Mouse (Mus musculus) kidney, embryonic 15.5 days (tissue): ENCODE measurements around the gene Cip2a. TPM values are rescaled to one million over a fixed set of nuclear protein-coding genes. Genes with fewer than 3 reads are reported as not detected.

Source experiments
- ATAC-seq: fragments of 200-750 bp; cut with Nextera tagmentation; replicated peaks from 2 replicates; pipeline ENCODE4 v1.8.0; 2017; ENCODE audit warnings: moderate TSS enrichment; ENCODE audit not compliant: low FRiP score
- H3K27ac ChIP-seq: fragments of 300-500 bp; sonication (generic); 2 replicates; pipeline ENCODE4 v1.5.1; 2015; ENCODE audit warnings: mild to moderate bottlenecking, inconsistent platforms
- H3K27me3 ChIP-seq: fragments of 300-500 bp; sonication (generic); 2 replicates; pipeline ENCODE4 v1.6.1; 2015; ENCODE audit warnings: inconsistent platforms
- H3K36me3 ChIP-seq: fragments of 300-500 bp; sonication (generic); 2 replicates; pipeline ENCODE4 v1.6.1; 2015; ENCODE audit warnings: inconsistent platforms
- H3K4me1 ChIP-seq: fragments of 300-500 bp; sonication (generic); 2 replicates; pipeline ENCODE4 v1.6.1; 2015; ENCODE audit warnings: inconsistent platforms
- H3K4me2 ChIP-seq: fragments of 300-500 bp; sonication (generic); 2 replicates; pipeline ENCODE4 v1.6.1; 2015; ENCODE audit warnings: moderate library complexity, mild to moderate bottlenecking, inconsistent platforms
- H3K4me3 ChIP-seq: fragments of 300-500 bp; sonication (generic); replicated peaks from 2 replicates; pipeline ENCODE4 v1.5.1; 2015; ENCODE audit warnings: mild to moderate bottlenecking, inconsistent platforms
- H3K9ac ChIP-seq: fragments of 300-500 bp; sonication (generic); 2 replicates; pipeline ENCODE4 v1.6.1; 2015; ENCODE audit warnings: mild to moderate bottlenecking, inconsistent platforms
- H3K9me3 ChIP-seq: fragments of 300-500 bp; sonication (generic); replicated peaks from 2 replicates; pipeline ENCODE4 v1.6.1; 2016; ENCODE audit warnings: inconsistent platforms
- WGBS: fragments of 180-500 bp; shearing (Covaris S2); methylation state at CpG from one replicate; pipeline ENCODE4 v1.1.7; 2015; ENCODE audit warnings: mixed read lengths; 5-methylcytosine and 5-hydroxymethylcytosine counted together
- polyA plus RNA-seq: library from polyadenylated mRNA; unstranded; fragments of >200 nt; fragmentation: Nextera tagmentation; extraction: Ambion mirVana; gene quantifications from 2 replicates; pipeline ENCODE4 v1.2.1, GENCODE M21; 2015

Cip2a gene
- 25.2 and 29.0 TPM in 2 replicates for polyA plus RNA-seq

GRCm38 (mm10) chr16:48993559-48994342 is at the start of gene Cip2a, which contains the start of gene Dzip3:
Gene Cip2a (plus strand): TSS chr16:48994185.
Gene Dzip3 (minus strand): TSS chr16:48994165.
- Histone ChIP-seq H3K36me3 (peaks cover 9% of the 10 kb centered on the region; the same call in 1 of the 2 replicates), H3K4me3 (peak within 1 kb of the TSS; percentile 79), H3K27ac (peak within 1 kb of the TSS; percentile 93), H3K27me3 (no peaks in the 10 kb centered on the region), H3K4me2 (peak within 1 kb of the TSS; percentile 75), H3K4me1 (peaks cover 19% of the 10 kb centered on the region), H3K9ac (peak within 1 kb of the TSS; percentile 95), H3K9me3 (no peaks in the 10 kb centered on the region)
- peak; percentile 99 for ATAC-seq
- under 1% methylated on average over 74 of the region's 74 CpGs for WGBS

GRCm38 (mm10) chr16:48972996-48973395 is 21.0 kb upstream of the Cip2a start:
- no peak for ATAC-seq
- H3K4me1 ChIP-seq = no peaks in the 10 kb centered on the region
- peaks cover 25% of the 10 kb centered on the region for H3K36me3 ChIP-seq
- H3K9me3 ChIP-seq = no peaks in the 10 kb centered on the region
- H3K4me3 ChIP-seq = no peak overlapping the region
- no peak overlapping the region for H3K4me2 ChIP-seq
- H3K9ac ChIP-seq = no peak overlapping the region
- no peaks in the 10 kb centered on the region for H3K27me3 ChIP-seq
- H3K27ac ChIP-seq = no peak overlapping the region
- 98% methylated on average over 2 of the region's 2 CpGs for WGBS

- no peaks in the 10 kb centered on the region for H3K4me1 ChIP-seq
- H3K27ac ChIP-seq = no peak overlapping the region
- peaks cover 31% of the 10 kb centered on the region for H3K36me3 ChIP-seq
- no peak overlapping the region for H3K4me3 ChIP-seq
- no peaks in the 10 kb centered on the region for H3K9me3 ChIP-seq
- WGBS = 98% methylated on average over 1 of the region's 1 CpGs
- ATAC-seq = no peak
- no peak overlapping the region for H3K9ac ChIP-seq
- H3K4me2 ChIP-seq = no peak overlapping the region
- H3K27me3 ChIP-seq = no peaks in the 10 kb centered on the region
Measured at GRCm38 (mm10) chr16:48973548-48973947, 20.4 kb upstream of the Cip2a start.

GRCm38 (mm10) chr16:48979965-48980364 is 14.0 kb upstream of the Cip2a start:
- Histone ChIP-seq H3K4me3 (no peak overlapping the region), H3K36me3 (peaks cover 31% of the 10 kb centered on the region), H3K27me3 (no peaks in the 10 kb centered on the region), H3K4me1 (no peaks in the 10 kb centered on the region), H3K9ac (no peak overlapping the region), H3K4me2 (no peak overlapping the region), H3K27ac (no peak overlapping the region), H3K9me3 (no peaks in the 10 kb centered on the region)
- no peak for ATAC-seq

- H3K27me3 ChIP-seq = no peaks in the 10 kb centered on the region
- no peaks in the 10 kb centered on the region for H3K4me1 ChIP-seq
- H3K4me3 ChIP-seq = no peak overlapping the region
- no peaks in the 10 kb centered on the region for H3K9me3 ChIP-seq
- H3K9ac ChIP-seq = no peak overlapping the region
- WGBS = 56% methylated on average over 5 of the region's 5 CpGs
- no peak overlapping the region for H3K27ac ChIP-seq
- H3K4me2 ChIP-seq = no peak overlapping the region
- ATAC-seq = no peak
- H3K36me3 ChIP-seq = peaks cover 16% of the 10 kb centered on the region
Measured at GRCm38 (mm10) chr16:48985034-48985627, 8.9 kb upstream of the Cip2a start.

GRCm38 (mm10) chr16:48989700-48990099 is 4.3 kb upstream of the Cip2a start:
- Histone ChIP-seq H3K9ac (no peak overlapping the region), H3K27ac (no peak overlapping the region), H3K4me3 (no peak overlapping the region), H3K4me1 (peaks cover 8% of the 10 kb centered on the region), H3K36me3 (peaks cover 4% of the 10 kb centered on the region; the same call in 1 of the 2 replicates), H3K9me3 (no peaks in the 10 kb centered on the region), H3K4me2 (no peak overlapping the region), H3K27me3 (no peaks in the 10 kb centered on the region)
- no peak for ATAC-seq

- WGBS = 32% methylated on average over 10 of the region's 10 CpGs
- Histone ChIP-seq H3K27ac (0 out of 2 replicates have a peak overlapping the region, but pooled peaks have one; percentile 93), H3K4me2 (peak overlapping the region; percentile 57), H3K4me1 (peaks cover 19% of the 10 kb centered on the region), H3K36me3 (peaks cover 4% of the 10 kb centered on the region; the same call in 1 of the 2 replicates), H3K4me3 (peak overlapping the region; percentile 79), H3K9me3 (no peaks in the 10 kb centered on the region), H3K9ac (peak overlapping the region; percentile 95), H3K27me3 (no peaks in the 10 kb centered on the region)
- no peak for ATAC-seq
Measured at GRCm38 (mm10) chr16:48992437-48993230, 1.4 kb upstream of the Cip2a start.

- Histone ChIP-seq H3K36me3 (peaks cover 4% of the 10 kb centered on the region; the same call in 1 of the 2 replicates), H3K27me3 (no peaks in the 10 kb centered on the region), H3K4me3 (peak overlapping the region; percentile 79), H3K9ac (peak overlapping the region; percentile 95), H3K4me1 (peaks cover 19% of the 10 kb centered on the region), H3K27ac (peak overlapping the region; percentile 93), H3K9me3 (no peaks in the 10 kb centered on the region), H3K4me2 (peak overlapping the region; percentile 57)
- ATAC-seq = no peak
- 4% methylated on average over 9 of the region's 9 CpGs for WGBS
Measured at GRCm38 (mm10) chr16:48993231-48993558, 790 bp upstream of the Cip2a start.

- Histone ChIP-seq H3K4me2 (peak overlapping the region; percentile 75), H3K27me3 (no peaks in the 10 kb centered on the region), H3K27ac (peak overlapping the region; percentile 64), H3K4me1 (peaks cover 19% of the 10 kb centered on the region), H3K9ac (peak overlapping the region; percentile 69), H3K9me3 (no peaks in the 10 kb centered on the region), H3K36me3 (peaks cover 14% of the 10 kb centered on the region), H3K4me3 (peak overlapping the region; percentile 79)
- under 1% methylated on average over 18 of the region's 18 CpGs for WGBS
- ATAC-seq = no peak
Measured at GRCm38 (mm10) chr16:48994343-48994693, 333 bp downstream of the Cip2a start.

- Histone ChIP-seq H3K4me2 (no peak overlapping the region), H3K36me3 (peaks cover 53% of the 10 kb centered on the region), H3K4me1 (no peaks in the 10 kb centered on the region), H3K9ac (no peak overlapping the region), H3K9me3 (no peaks in the 10 kb centered on the region), H3K27me3 (no peaks in the 10 kb centered on the region), H3K4me3 (no peak overlapping the region), H3K27ac (no peak overlapping the region)
- WGBS = 93% methylated on average over 5 of the region's 5 CpGs
- no peak for ATAC-seq
Measured at GRCm38 (mm10) chr16:49004151-49004550, 10.2 kb downstream of the Cip2a start.

- Histone ChIP-seq H3K4me1 (no peaks in the 10 kb centered on the region), H3K27me3 (no peaks in the 10 kb centered on the region), H3K27ac (no peak overlapping the region), H3K9me3 (no peaks in the 10 kb centered on the region), H3K4me2 (no peak overlapping the region), H3K9ac (no peak overlapping the region), H3K4me3 (no peak overlapping the region), H3K36me3 (peaks cover 49% of the 10 kb centered on the region)
- ATAC-seq = no peak
- WGBS = 83% methylated on average over 5 of the region's 5 CpGs
Measured at GRCm38 (mm10) chr16:49016620-49017332, 22.8 kb downstream of the Cip2a start.
